Mouse (Mus musculus) hematopoietic stem cell, adult 5-6 weeks (primary cell): Measurements from ENCODE around the gene Syne2. TPM values are rescaled to one million over a fixed set of nuclear protein-coding genes. Genes with fewer than 3 reads are reported as not detected.
A peak's percentile ranks its signal among the peaks of the same experiment; 100 is the strongest.

ENCODE experiments used
- ATAC-seq, 2 experiments: fragments of 125-278 bp in 1 of 2; replicated peaks in 1 of 2; 2 replicates each; pipeline ENCODE4 v1.8.0; 2016 to 2017; ENCODE audit warnings: inconsistent platforms in 2 of 2, mild to moderate bottlenecking in 2 of 2, moderate number of reproducible peaks in 2 of 2, low read depth in 1 of 2, moderate TSS enrichment in 1 of 2; ENCODE audit not compliant: low FRiP score in 2 of 2, poor library complexity in 2 of 2, severe bottlenecking in 2 of 2, insufficient read depth in 1 of 2, low TSS enrichment in 1 of 2
- total RNA-seq: library from RNA; stranded (forward); fragments of 172-1452, 232-1000 nt; gene quantifications from 2 replicates; pipeline ENCODE4 v1.2.3, GENCODE M21; 2017

Gene Syne2
- 30.6 and 41.3 TPM in 2 replicates for total RNA-seq

GRCm38 (mm10) chr12:75817959-75818452 lies at the start of gene Syne2:
TSS of gene Syne2 (plus strand) at chr12:75818134.
- ATAC-seq: peak; percentile 90 to 94

GRCm38 (mm10) chr12:75771410-75771809 lies 46.5 kb upstream of the Syne2 start:
- ATAC-seq: no peak

GRCm38 (mm10) chr12:75772424-75773034 lies 45.4 kb upstream of the Syne2 start:
- ATAC-seq: peak in 1 of 2 experiments; percentile 27; a peak in 2 of 4 replicates

- no peak; a peak in 1 of 4 replicates for ATAC-seq
These were observed 36.5 kb upstream of the Syne2 start for GRCm38 (mm10) chr12:75781445-75781844.

- peak in 1 of 2 experiments; percentile 32; a peak in 1 of 4 replicates for ATAC-seq
These were observed 35.9 kb upstream of the Syne2 start for GRCm38 (mm10) chr12:75781995-75782394.

GRCm38 (mm10) chr12:75784271-75784751 lies 33.6 kb upstream of the Syne2 start:
- no peak for ATAC-seq

- peak; percentile 49 to 58; a peak in 2 of 4 replicates for ATAC-seq
These were observed 31.3 kb upstream of the Syne2 start for GRCm38 (mm10) chr12:75786681-75787080.

- ATAC-seq: no peak
These were observed 28.5 kb upstream of the Syne2 start for GRCm38 (mm10) chr12:75789451-75789850.

GRCm38 (mm10) chr12:75794527-75794926 lies 23.4 kb upstream of the Syne2 start:
- no peak for ATAC-seq

- peak in 1 of 2 experiments; percentile 53; a peak in 1 of 4 replicates for ATAC-seq
These were observed 21.4 kb upstream of the Syne2 start for GRCm38 (mm10) chr12:75796510-75796909.

GRCm38 (mm10) chr12:75806281-75806680 lies 11.7 kb upstream of the Syne2 start:
- no peak for ATAC-seq

- no peak for ATAC-seq
These were observed 4.2 kb upstream of the Syne2 start for GRCm38 (mm10) chr12:75813766-75814165.

GRCm38 (mm10) chr12:75814551-75814950 lies 3.4 kb upstream of the Syne2 start:
- no peak for ATAC-seq

GRCm38 (mm10) chr12:75816981-75817856 lies 715 bp upstream of the Syne2 start:
- no peak for ATAC-seq

- ATAC-seq: peak; percentile 22 to 37; a peak in 3 of 4 replicates
These were observed 810 bp downstream of the Syne2 start for GRCm38 (mm10) chr12:75818453-75819434.

GRCm38 (mm10) chr12:75819481-75819880 lies 1.5 kb downstream of the Syne2 start:
- ATAC-seq: no peak

GRCm38 (mm10) chr12:75820216-75820615 lies 2.3 kb downstream of the Syne2 start:
- no peak for ATAC-seq
